Mouse (Mus musculus) heart, embryonic 11.5 days (tissue): ENCODE results near the gene Tbc1d5. TPM values are rescaled to one million over a fixed set of nuclear protein-coding genes. Genes with fewer than 3 reads are reported as not detected.

Source experiments
- ATAC-seq: fragments of 200-750 bp; cut with Nextera tagmentation; replicated peaks from 2 replicates; pipeline ENCODE4 v1.8.0; 2017; ENCODE audit warnings: moderate library complexity; ENCODE audit not compliant: insufficient number of reproducible peaks, low FRiP score, low TSS enrichment
- H3K27ac ChIP-seq: fragments of 300-500 bp; sonication (generic); 2 replicates; pipeline ENCODE4 v1.5.1; 2014; ENCODE audit warnings: mild to moderate bottlenecking, low read depth, low read length
- H3K27me3 ChIP-seq: fragments of 300-500 bp; sonication (generic); 2 replicates; pipeline ENCODE4 v1.6.1; 2014; ENCODE audit warnings: mild to moderate bottlenecking, low read length, mixed read lengths; ENCODE audit not compliant: control insufficient read depth, insufficient read depth
- H3K36me3 ChIP-seq: fragments of 300-500 bp; sonication (generic); 2 replicates; pipeline ENCODE4 v1.6.1; 2014; ENCODE audit warnings: mild to moderate bottlenecking, low read length, moderate library complexity, mixed read lengths; ENCODE audit not compliant: control insufficient read depth, insufficient read depth
- H3K4me1 ChIP-seq: fragments of 300-500 bp; sonication (generic); 2 replicates; pipeline ENCODE4 v1.6.1; 2014; ENCODE audit warnings: low read length; ENCODE audit not compliant: control insufficient read depth, insufficient read depth
- H3K4me2 ChIP-seq: fragments of 300-500 bp; sonication (generic); 2 replicates; pipeline ENCODE4 v1.6.1; 2014; ENCODE audit warnings: mild to moderate bottlenecking, moderate library complexity
- H3K4me3 ChIP-seq: fragments of 300-500 bp; sonication (generic); 2 replicates; pipeline ENCODE4 v1.5.1; 2014; ENCODE audit warnings: low read depth, low read length
- H3K9ac ChIP-seq: fragments of 300-500 bp; sonication (generic); 2 replicates; pipeline ENCODE4 v1.6.1; 2014; ENCODE audit warnings: mild to moderate bottlenecking, low read depth, low read length, moderate library complexity
- H3K9me3 ChIP-seq: fragments of 300-500 bp; sonication (generic); replicated peaks from 2 replicates; pipeline ENCODE4 v1.6.1; 2016; ENCODE audit warnings: low read length; ENCODE audit not compliant: control insufficient read depth
- WGBS: fragments of 180-500 bp; shearing (Covaris S2); extraction: QIAGEN DNeasy Blood & Tissue Kit; methylation state at CpG from one replicate; pipeline ENCODE4 v1.1.7; 2014; ENCODE audit not compliant: insufficient replicate concordance; 5-methylcytosine and 5-hydroxymethylcytosine counted together
- polyA plus RNA-seq: library from polyadenylated mRNA; unstranded; fragments of >200 nt; fragmentation: Nextera tagmentation; extraction: Ambion mirVana; gene quantifications from 2 replicates; pipeline ENCODE4 v1.2.1, GENCODE M21; 2014

The Tbc1d5 gene
- polyA plus RNA-seq, 1 experiment from 2014 or later, result 9.3 TPM

DNA sequence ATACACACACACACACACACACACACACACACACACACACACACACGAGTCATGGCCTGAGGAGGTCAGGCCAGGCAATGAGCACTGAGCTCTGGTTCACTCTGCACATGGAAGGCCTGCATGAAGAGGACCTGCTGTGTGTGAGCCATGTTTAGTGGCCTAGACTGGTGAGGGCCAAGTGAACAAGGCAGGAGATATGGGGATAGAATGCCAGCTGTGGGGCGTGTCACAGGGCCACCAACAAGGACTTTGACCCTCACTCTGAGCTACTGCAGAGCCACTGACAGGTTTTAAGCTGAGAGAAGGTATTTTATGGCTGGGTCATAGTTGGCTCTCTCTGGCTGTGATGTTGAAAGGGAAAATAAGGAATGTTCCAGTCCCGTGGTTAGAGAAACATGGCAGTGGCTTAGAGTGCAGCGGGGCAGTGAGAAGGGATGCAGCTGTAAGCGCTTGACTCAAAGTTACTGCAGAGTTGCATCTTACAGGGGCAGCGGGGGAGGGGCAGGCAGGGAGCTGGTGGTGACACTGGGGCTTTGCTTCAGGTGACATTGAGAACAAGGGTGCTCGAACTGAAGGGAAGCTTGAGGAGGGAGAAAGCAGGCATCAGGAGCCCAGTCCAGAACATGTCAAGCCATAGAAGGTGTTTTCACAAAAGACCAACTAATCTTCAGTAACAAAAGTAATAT lies 494.0 kb downstream of the Tbc1d5 start:
- no peak overlapping the region for H3K27ac ChIP-seq
- no peaks in the 10 kb centered on the region for H3K27me3 ChIP-seq
- ATAC-seq, result no peak
- H3K9me3 ChIP-seq, result no peaks in the 10 kb centered on the region
- H3K9ac ChIP-seq, result no peak overlapping the region
- no peak overlapping the region for H3K4me2 ChIP-seq
- H3K36me3 ChIP-seq, result no peaks in the 10 kb centered on the region
- no peak overlapping the region for H3K4me3 ChIP-seq
- H3K4me1 ChIP-seq, result peaks cover 13% of the 10 kb centered on the region
- 56% methylated on average over 7 of the region's 7 CpGs for WGBS
